Comparison of ENCODE assay signal across 9 mouse cellular contexts in genomic region chr3:103852565-103853299, GRCm38 (mm10). TPM values are rescaled to one million over a fixed set of nuclear protein-coding genes. Genes with fewer than 3 reads are reported as not detected.
A peak's percentile ranks its signal among the peaks of the same experiment; 100 is the strongest.
DNase-seq lines count a peak whose midpoint lies in the region; ATAC-seq lines count a peak whose summit lies in the region.
"Had no signal": no experiment of that assay in that cellular context is flagged by ENCODE, and none has a peak within 500 bp of the region (broad histone marks: within the 10 kb centered on the region; RNA-seq: fewer than 3 reads in every experiment).

No protein-coding gene starts in this region.

- H3K4me1 ChIP-seq in midbrain, embryonic 11.5 days (ENCODE audit: control insufficient read depth, insufficient read depth, low read length): no peaks in the 10 kb centered on the region
- H3K4me1 ChIP-seq: midbrain, embryonic 12.5 days had no signal

- no peak overlapping the region for H3K9ac ChIP-seq in midbrain, embryonic 11.5 days (ENCODE audit: low read length)
- H3K9ac ChIP-seq: midbrain, embryonic 12.5 days had no signal

- DNase-seq in left cerebral cortex, adult 11 months (ENCODE audit: low spot score): peak; percentile 15
- no peak for DNase-seq in left cerebral cortex, adult 8-10 months (ENCODE audit: low spot score in 2 of 2)
- peak; percentile 77 for DNase-seq in Muller cell, postnatal 12 days (ENCODE audit: inconsistent ontology term)
- peak; percentile 21 to 58 for DNase-seq in heart, postnatal 14 days
- DNase-seq in lung, postnatal 14 days: peak; percentile 79
- DNase-seq in spleen, postnatal 4 days (ENCODE audit: low spot score in 2 of 2): peak; percentile 71 to 81
- DNase-seq in midbrain, embryonic 11.5 days (ENCODE audit: low spot score, missing footprints): no peak

- no peak overlapping the region for H3K4me3 ChIP-seq in midbrain, embryonic 11.5 days (ENCODE audit: low read depth, low read length)
- H3K4me3 ChIP-seq: midbrain, embryonic 12.5 days had no signal

- intact Hi-C loops in heart, postnatal 14 days (cut with DNase I): loop anchor here (2.0 kb wide), 1 partner anchor 34 kb away; no protein-coding TSS in a partner anchor

- no peak overlapping the region for H3K27ac ChIP-seq in midbrain, embryonic 11.5 days (ENCODE audit: low read depth, low read length)
- H3K27ac ChIP-seq: midbrain, embryonic 12.5 days had no signal

- peak; percentile 50; the same call in 1 of the 2 replicates for ATAC-seq in cerebellum, adult (ENCODE audit: insufficient number of reproducible peaks, low FRiP score, low TSS enrichment)
- no peak for ATAC-seq in midbrain, embryonic 11.5 days (ENCODE audit: low FRiP score)

- 77% methylated on average over 3 of the region's 3 CpGs for WGBS in midbrain, embryonic 11.5 days

- no peak overlapping the region for H3K4me2 ChIP-seq in midbrain, embryonic 11.5 days
- H3K4me2 ChIP-seq: midbrain, embryonic 12.5 days had no signal

- no peaks in the 10 kb centered on the region for H3K36me3 ChIP-seq in midbrain, embryonic 11.5 days (ENCODE audit: control insufficient read depth, insufficient read depth, low read length)
- H3K36me3 ChIP-seq: midbrain, embryonic 12.5 days had no signal

- no peaks in the 10 kb centered on the region for H3K9me3 ChIP-seq in midbrain, embryonic 11.5 days (ENCODE audit: control insufficient read depth, low read length)
- H3K9me3 ChIP-seq: midbrain, embryonic 12.5 days had no signal

- H3K27me3 ChIP-seq in midbrain, embryonic 11.5 days (ENCODE audit: control insufficient read depth, insufficient read depth, low read length): no peaks in the 10 kb centered on the region
- H3K27me3 ChIP-seq: midbrain, embryonic 12.5 days had no signal

RNA-seq across cellular contexts. Expression of gene Ptpn22, which starts 6.9 kb away (rescaled TPM):
- 1 to 10 TPM in 3 of 4 experiments, under 1 TPM in 1; 0.63 to 1.7 (median 1.2) TPM for total RNA-seq in left cerebral cortex, adult 8-10 months (2022)
- 1 to 10 TPM in 1 of 2 experiments, under 1 TPM in 1; 0.84 to 2.3 TPM for total RNA-seq in heart, postnatal 14 days (2021)
- 0.23 and 0.65 TPM in 2 replicates for polyA plus RNA-seq in midbrain, embryonic 11.5 days (2014; fragmentation: Nextera tagmentation; extraction: Ambion mirVana)

RNA-seq across cellular contexts. Expression of gene Bcl2l15, which starts 20.3 kb away (rescaled TPM):
- 1 to 10 TPM in 1 of 4 experiments, under 1 TPM in 2, not detected in 1; 0.67 to 1.3 (median 0.76) TPM for total RNA-seq in left cerebral cortex, adult 8-10 months (2022)
- not detected for total RNA-seq in heart, postnatal 14 days (2021)
- polyA plus RNA-seq in midbrain, embryonic 11.5 days (2014; fragmentation: Nextera tagmentation; extraction: Ambion mirVana): 0.14 and 0.20 TPM in 2 replicates

RNA-seq across cellular contexts. Expression of gene Gm43064, which starts 43.4 kb away (rescaled TPM):
- under 1 TPM; 0.19 to 0.27 (median 0.26) TPM for total RNA-seq in left cerebral cortex, adult 8-10 months (2022)
- total RNA-seq in heart, postnatal 14 days (2021): under 1 TPM; 0.12 TPM
- polyA plus RNA-seq in midbrain, embryonic 11.5 days (2014; fragmentation: Nextera tagmentation; extraction: Ambion mirVana): 0.15 TPM in 1 of 2 replicates, not detected in the other
- polyA plus RNA-seq: midbrain, embryonic 12.5 days had no signal

RNA-seq across cellular contexts. Expression of gene Ap4b1, which starts 43.4 kb away (rescaled TPM):
- total RNA-seq in left cerebral cortex, adult 8-10 months (2022): 10 to 100 TPM; 12.1 to 19.1 (median 14.4) TPM
- 10 to 100 TPM; 12.7 to 13.9 TPM for total RNA-seq in heart, postnatal 14 days (2021)
- 22.8 and 25.6 TPM in 2 replicates for polyA plus RNA-seq in midbrain, embryonic 11.5 days (2014; fragmentation: Nextera tagmentation; extraction: Ambion mirVana)

RNA-seq across cellular contexts. Expression of gene Dclre1b, which starts 43.5 kb away (rescaled TPM):
- total RNA-seq in left cerebral cortex, adult 8-10 months (2022): 1 to 10 TPM; 7.8 to 9.7 (median 9.0) TPM
- 10 to 100 TPM; 11.7 to 12.7 TPM for total RNA-seq in heart, postnatal 14 days (2021)
- 36.3 and 44.6 TPM in 2 replicates for polyA plus RNA-seq in midbrain, embryonic 11.5 days (2014; fragmentation: Nextera tagmentation; extraction: Ambion mirVana)

Comparison
In these comparisons a context has a peak if more than half of its experiments do, and no peak if none do; other contexts are left out.
1. DNase-seq: peak in left cerebral cortex, adult 11 months (single experiment), Muller cell, postnatal 12 days (single experiment), heart, postnatal 14 days (2 of 2), lung, postnatal 14 days (single experiment) and spleen, postnatal 4 days (2 of 2); none in left cerebral cortex, adult 8-10 months (0 of 2) and midbrain, embryonic 11.5 days (single experiment).